Mouse (Mus musculus): ENCODE measurements at regions not wholly inside any gene's neighbourhood (a gene's known extent, or its start where the extent isn't known, plus 50 kb on each side); places are given as distances from the start of the nearest gene placed in this dataset.
"Not testable (repeated sequence)": the region's sequence is repeated elsewhere in the genome, so short reads cannot be mapped to it uniquely, and the experiment has no call there.

- DNase-seq = no peak
Observed at GRCm38 (mm10) chr3:22285904-22286303, 209.5 kb downstream of the Tbl1xr1 start.

- DNase-seq = no peak
Observed at GRCm38 (mm10) chr3:22293466-22293865, 217.0 kb downstream of the Tbl1xr1 start.

- DNase-seq = not testable (repeated sequence)
Observed at GRCm38 (mm10) chr3:22294081-22294480, 217.6 kb downstream of the Tbl1xr1 start.

GRCm38 (mm10) chr3:22296925-22297324 lies 220.5 kb downstream of the Tbl1xr1 start:
- not testable (repeated sequence) for DNase-seq

- DNase-seq = not testable (repeated sequence)
Observed at GRCm38 (mm10) chr3:22297831-22298230, 221.4 kb downstream of the Tbl1xr1 start.

GRCm38 (mm10) chr3:22300553-22300952 lies 224.1 kb downstream of the Tbl1xr1 start:
- no peak for DNase-seq

GRCm38 (mm10) chr3:22301991-22302517 lies 225.6 kb downstream of the Tbl1xr1 start:
- DNase-seq = no peak

GRCm38 (mm10) chr3:22304145-22304544 lies 227.7 kb downstream of the Tbl1xr1 start:
- no peak for DNase-seq

GRCm38 (mm10) chr3:22306624-22307023 lies 230.2 kb downstream of the Tbl1xr1 start:
- DNase-seq = peak; percentile 12

GRCm38 (mm10) chr3:22308962-22309361 lies 232.5 kb downstream of the Tbl1xr1 start:
- peak; percentile 66 for DNase-seq

GRCm38 (mm10) chr3:22316466-22317185 lies 240.2 kb downstream of the Tbl1xr1 start:
- no peak for DNase-seq

GRCm38 (mm10) chr3:22320425-22320824 lies 244.0 kb downstream of the Tbl1xr1 start:
- DNase-seq = not testable (repeated sequence)

GRCm38 (mm10) chr3:22331240-22331639 lies 254.8 kb downstream of the Tbl1xr1 start:
- DNase-seq = no peak

Measured in embryo, embryonic 11 days (tissue).